Mouse (Mus musculus): ENCODE data around the gene Rdh5. TPM values are rescaled to one million over a fixed set of nuclear protein-coding genes. Genes with fewer than 3 reads are reported as not detected.

The Rdh5 gene
- polyA plus RNA-seq, 1 experiment from 2014 or later: 9.9 TPM

DNA sequence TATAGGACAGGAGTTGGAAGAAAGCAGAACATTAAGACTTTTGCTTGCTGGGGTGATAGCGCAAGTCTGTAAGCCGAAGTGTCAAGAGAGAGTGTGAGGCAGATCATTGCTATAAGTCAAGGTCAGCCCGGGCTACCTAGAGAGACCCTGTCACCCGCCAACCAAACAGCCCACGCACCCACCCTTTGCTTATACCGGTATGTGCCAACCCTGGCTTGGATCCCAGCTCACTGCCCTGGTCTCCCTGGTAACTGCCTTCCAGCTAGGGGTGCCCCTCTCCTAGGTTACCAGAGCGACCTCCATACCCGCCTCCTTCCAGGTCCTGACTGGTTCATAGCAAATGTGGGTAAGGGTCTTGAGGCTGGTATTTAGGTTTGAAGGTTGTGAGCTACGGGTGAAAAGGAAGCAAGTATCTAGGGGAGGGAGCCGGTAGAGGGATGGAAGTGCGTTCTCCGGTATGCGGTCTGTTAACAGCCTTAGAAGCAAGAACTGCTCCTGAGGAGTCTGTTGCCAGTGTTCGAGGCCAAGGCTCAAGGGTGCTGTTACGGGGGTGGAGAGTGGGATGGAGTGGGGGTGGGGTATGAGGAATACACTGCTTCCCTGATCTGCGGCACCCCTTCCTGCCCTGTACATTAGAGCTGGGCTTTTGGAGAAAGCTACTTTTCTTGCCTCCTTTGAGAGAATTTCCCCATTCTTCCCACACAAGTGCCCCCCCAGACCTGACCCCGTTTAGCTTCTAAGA lies 26.6 kb downstream of the Rdh5 start:
- Histone ChIP-seq H3K27me3 (ENCODE audit: insufficient read depth, poor library complexity, severe bottlenecking) (peaks cover 27% of the 10 kb centered on the region), H3K9me3 (no peaks in the 10 kb centered on the region), H3K4me3 (peak overlapping the region; percentile 42), H3K4me1 (peaks cover 16% of the 10 kb centered on the region; the same call in 1 of the 2 replicates), H3K27ac (0 out of 2 replicates have a peak overlapping the region, but pooled peaks have one; percentile 36), H3K36me3 (no peaks in the 10 kb centered on the region)
- DNase-seq (ENCODE audit: low spot score): no peak
- 3% methylated on average over 17 of the region's 17 CpGs for WGBS

DNA sequence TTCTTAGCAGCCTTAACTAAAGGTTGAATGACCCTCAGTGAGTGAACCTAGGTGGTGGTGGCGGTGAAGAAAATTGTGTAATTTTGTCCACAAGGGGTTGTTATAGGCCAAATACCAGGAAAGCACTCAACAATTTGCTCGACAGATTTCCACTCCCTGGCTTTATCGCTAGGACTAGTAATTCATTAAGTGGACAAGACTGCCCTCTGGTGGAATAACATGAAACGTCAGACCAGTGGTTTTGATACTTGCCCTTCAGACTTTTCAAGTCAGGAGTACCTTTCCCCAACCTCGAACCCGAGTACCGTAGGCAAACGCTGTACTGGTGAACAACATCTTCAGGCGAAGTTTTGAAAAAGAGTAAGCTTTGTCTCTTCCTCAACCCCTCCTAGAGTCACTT lies 27.3 kb downstream of the Rdh5 start:
- under 1% methylated on average over 9 of the region's 9 CpGs for WGBS
- DNase-seq (ENCODE audit: low spot score): no peak
- Histone ChIP-seq H3K27me3 (ENCODE audit: insufficient read depth, poor library complexity, severe bottlenecking) (peaks cover 27% of the 10 kb centered on the region), H3K4me3 (peak overlapping the region; percentile 42), H3K27ac (no peak overlapping the region), H3K36me3 (no peaks in the 10 kb centered on the region), H3K9me3 (no peaks in the 10 kb centered on the region), H3K4me1 (peaks cover 22% of the 10 kb centered on the region; the same call in 1 of the 2 replicates)

- peak overlapping the region; percentile 90 for H3K27ac ChIP-seq
- no peak for DNase-seq (ENCODE audit: low spot score)
- H3K9me3 ChIP-seq: no peaks in the 10 kb centered on the region
- H3K27me3 ChIP-seq (ENCODE audit: insufficient read depth, poor library complexity, severe bottlenecking): peaks cover 22% of the 10 kb centered on the region
- under 1% methylated on average over 9 of the region's 9 CpGs for WGBS
- H3K4me1 ChIP-seq: peaks cover 49% of the 10 kb centered on the region
- H3K36me3 ChIP-seq: peaks cover 7% of the 10 kb centered on the region; the same call in 1 of the 2 replicates
- H3K4me3 ChIP-seq: peak overlapping the region; percentile 72
Measured at GRCm38 (mm10) chr10:128892246-128892645, 30.4 kb downstream of the Rdh5 start.

- H3K4me3 ChIP-seq: peak within 1 kb of the TSS; percentile 72
- H3K27ac ChIP-seq: peak within 1 kb of the TSS; percentile 90
- H3K4me1 ChIP-seq: peaks cover 57% of the 10 kb centered on the region
- no peaks in the 10 kb centered on the region for H3K9me3 ChIP-seq
- WGBS: under 1% methylated on average over 65 of the region's 89 CpGs
- DNase-seq (ENCODE audit: low spot score): no peak
- H3K36me3 ChIP-seq: peaks cover 12% of the 10 kb centered on the region; the same call in 1 of the 2 replicates
- peaks cover 14% of the 10 kb centered on the region for H3K27me3 ChIP-seq (ENCODE audit: insufficient read depth, poor library complexity, severe bottlenecking)
Measured at GRCm38 (mm10) chr10:128891296-128892094, 31.2 kb downstream of the Rdh5 start, which contains the start of gene Gdf11. Gdf11 (minus strand) TSS chr10:128891718.

DNA sequence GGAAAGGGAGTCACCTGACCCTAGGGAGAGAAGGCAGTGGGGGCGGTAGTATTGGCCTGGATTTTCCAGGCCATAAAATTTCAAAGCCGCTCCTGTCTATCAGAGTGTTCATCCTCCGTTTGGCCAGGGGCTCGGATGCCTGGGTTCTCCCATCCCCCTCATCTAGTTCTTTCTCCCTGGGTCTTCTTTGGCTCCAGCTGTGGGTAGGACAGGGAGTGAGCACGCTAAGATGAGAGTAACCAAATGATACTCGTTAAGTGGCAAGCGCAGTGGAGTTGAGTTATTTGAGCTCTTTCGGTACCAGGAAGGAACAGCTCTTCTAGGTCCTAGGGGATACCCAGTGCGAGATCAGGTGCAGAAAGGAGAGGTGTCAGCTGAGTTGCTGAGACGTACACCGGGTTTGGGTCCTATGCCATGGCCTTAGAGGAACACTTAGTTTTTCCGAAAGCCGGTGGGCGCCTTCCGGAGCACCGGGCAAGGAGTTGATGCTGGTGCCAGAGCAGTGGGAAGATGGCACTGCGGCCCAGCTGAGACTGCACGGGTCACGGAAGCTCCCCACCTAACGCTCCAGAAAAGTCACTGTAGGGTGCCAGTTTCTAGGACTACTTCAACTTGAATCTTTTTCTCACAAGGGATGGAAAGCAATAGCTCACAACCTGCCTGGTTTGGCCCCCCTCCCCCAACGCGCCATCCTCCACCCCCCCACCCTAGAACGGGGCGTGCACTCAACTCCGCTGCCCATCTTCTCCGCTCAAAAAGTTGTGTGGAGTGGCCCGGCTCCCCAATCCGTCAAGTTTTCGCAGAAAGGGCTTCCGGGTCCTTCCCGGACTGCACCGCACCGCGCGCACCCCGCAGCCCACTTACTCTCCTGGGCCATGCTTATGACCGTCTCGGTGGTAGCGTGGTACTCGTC lies 32.0 kb downstream of the Rdh5 start:
- Histone ChIP-seq H3K4me1 (peaks cover 59% of the 10 kb centered on the region), H3K9me3 (no peaks in the 10 kb centered on the region), H3K4me3 (peak overlapping the region; percentile 72), H3K27me3 (ENCODE audit: insufficient read depth, poor library complexity, severe bottlenecking) (peaks cover 5% of the 10 kb centered on the region; the same call in 1 of the 2 replicates), H3K36me3 (peaks cover 21% of the 10 kb centered on the region; the same call in 1 of the 2 replicates), H3K27ac (peak overlapping the region; percentile 90)
- WGBS: under 1% methylated on average over 40 of the region's 40 CpGs
- no peak for DNase-seq (ENCODE audit: low spot score)

DNA sequence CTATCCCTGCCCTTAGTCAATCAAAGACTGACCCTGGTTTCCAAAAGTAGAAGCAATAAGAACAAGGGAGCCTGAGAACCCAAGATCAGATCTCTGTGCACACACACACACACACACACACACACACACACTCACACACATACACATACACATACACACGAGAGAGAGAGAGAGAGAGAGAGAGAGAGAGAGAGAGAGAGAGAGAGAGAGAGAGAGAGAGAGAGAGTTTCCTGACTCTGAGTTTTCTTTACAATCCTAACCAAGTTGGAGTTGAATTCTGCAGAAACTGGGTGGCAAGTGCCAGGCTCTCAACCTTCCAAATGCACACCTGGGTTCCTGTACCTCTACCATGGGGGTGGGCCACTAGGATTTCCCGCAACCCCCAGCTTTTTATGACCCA lies 32.8 kb downstream of the Rdh5 start:
- DNase-seq (ENCODE audit: low spot score): no peak
- Histone ChIP-seq H3K4me3 (peak overlapping the region; percentile 72), H3K36me3 (peaks cover 29% of the 10 kb centered on the region), H3K27ac (peak overlapping the region; percentile 90), H3K27me3 (ENCODE audit: insufficient read depth, poor library complexity, severe bottlenecking) (peaks cover 5% of the 10 kb centered on the region; the same call in 1 of the 2 replicates), H3K9me3 (no peaks in the 10 kb centered on the region), H3K4me1 (peaks cover 55% of the 10 kb centered on the region)
- WGBS: 67% methylated on average over 1 of the region's 2 CpGs

DNA sequence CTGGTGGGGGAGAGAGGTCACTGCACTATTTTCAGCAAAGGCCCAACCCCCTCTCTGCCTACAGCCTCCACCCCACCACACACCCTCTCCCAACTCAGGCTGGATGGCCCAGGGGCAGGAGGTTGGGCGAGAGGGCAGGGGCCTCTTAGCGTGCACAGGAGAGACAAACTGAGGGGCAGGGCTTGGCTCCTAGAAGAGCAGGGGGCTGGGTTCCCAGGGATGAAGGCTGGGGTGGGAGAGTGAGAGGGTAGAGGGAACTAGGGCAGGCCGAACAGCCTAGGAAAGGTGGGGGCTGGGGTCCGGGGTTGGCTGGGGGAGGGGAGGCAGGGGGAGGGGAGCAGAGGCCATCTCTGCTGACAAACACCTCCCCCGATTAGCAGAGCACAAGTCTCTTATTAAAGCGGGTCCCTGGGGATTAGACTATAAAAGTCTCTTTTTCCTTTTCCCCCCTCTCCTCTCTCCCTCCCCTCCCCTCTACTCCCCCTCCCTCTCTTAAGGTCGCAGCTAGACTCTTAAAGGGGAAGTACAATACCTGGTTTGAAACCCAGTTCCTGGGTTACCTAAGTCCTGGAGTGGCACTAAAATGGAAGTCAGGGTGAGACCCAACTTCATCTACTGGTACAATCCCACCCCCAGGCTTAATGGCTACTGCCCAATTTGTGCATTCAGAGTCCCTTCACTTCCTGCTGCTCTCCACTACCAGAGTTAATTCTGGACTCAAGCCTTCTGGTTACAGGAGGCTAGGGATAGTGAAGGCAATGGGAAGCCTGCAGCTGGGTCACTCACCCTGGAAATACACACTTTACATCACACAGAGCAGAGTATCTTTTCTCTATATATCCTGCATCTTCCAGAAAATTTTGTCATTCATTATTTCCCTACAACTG lies 33.5 kb downstream of the Rdh5 start:
- Histone ChIP-seq H3K36me3 (peaks cover 33% of the 10 kb centered on the region), H3K27me3 (ENCODE audit: insufficient read depth, poor library complexity, severe bottlenecking) (peaks cover 5% of the 10 kb centered on the region; the same call in 1 of the 2 replicates), H3K9me3 (no peaks in the 10 kb centered on the region), H3K27ac (peak overlapping the region; percentile 85), H3K4me1 (peaks cover 55% of the 10 kb centered on the region), H3K4me3 (peak overlapping the region; percentile 72)
- WGBS: 2% methylated on average over 6 of the region's 7 CpGs
- DNase-seq (ENCODE audit: low spot score): peak; percentile 84

GRCm38 (mm10) chr10:128882067-128882466 lies 40.6 kb downstream of the Rdh5 start:
- peaks cover 16% of the 10 kb centered on the region for H3K4me1 ChIP-seq
- no peaks in the 10 kb centered on the region for H3K9me3 ChIP-seq
- WGBS: 87% methylated on average over 5 of the region's 5 CpGs
- H3K36me3 ChIP-seq: peaks cover 53% of the 10 kb centered on the region
- no peak overlapping the region for H3K27ac ChIP-seq
- H3K4me3 ChIP-seq: no peak overlapping the region
- DNase-seq (ENCODE audit: low spot score): no peak
- H3K27me3 ChIP-seq (ENCODE audit: insufficient read depth, poor library complexity, severe bottlenecking): no peaks in the 10 kb centered on the region

DNA sequence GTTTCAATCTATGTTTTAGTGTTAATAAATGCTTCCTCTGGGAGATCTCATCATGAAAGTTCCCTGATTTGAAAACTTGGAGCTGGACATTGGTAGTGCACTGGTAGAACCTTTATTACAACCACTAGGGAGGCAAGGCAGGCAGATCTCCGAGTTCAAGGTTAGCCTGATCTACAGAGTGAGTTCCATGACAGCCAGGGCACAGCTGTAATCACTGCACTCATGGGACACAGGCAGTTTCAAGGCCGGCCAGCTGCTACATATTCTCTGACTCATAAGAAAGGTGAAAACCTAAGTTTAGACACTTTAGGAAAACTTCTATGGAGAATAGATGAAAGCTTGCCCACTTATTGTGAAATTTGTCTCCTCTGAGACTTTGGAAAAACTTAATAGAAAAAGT lies 43.9 kb downstream of the Rdh5 start:
- no peaks in the 10 kb centered on the region for H3K9me3 ChIP-seq
- WGBS: 79% methylated on average over 2 of the region's 2 CpGs

DNA sequence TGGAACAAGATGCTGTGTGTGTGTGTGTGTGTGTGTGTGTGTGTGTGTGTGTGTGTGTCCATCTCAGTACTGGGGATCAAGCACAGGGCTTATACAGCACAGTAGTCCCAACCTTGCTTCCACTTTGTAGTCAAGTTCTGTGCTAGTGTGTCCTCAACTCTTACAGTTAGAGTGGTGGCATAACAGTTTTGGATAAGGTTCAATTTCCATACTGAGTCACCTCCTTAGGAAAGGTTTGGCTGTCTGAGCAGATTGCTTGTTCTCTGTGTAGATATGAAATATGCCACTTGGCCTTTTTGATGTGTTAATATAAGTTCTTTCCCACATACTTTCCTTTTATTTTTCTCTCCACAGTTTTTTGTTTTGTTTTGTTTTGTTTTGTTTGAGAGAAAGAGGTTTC lies 44.4 kb downstream of the Rdh5 start:
- Histone ChIP-seq H3K4me3 (no peak overlapping the region), H3K27ac (no peak overlapping the region), H3K36me3 (peaks cover 50% of the 10 kb centered on the region), H3K4me1 (no peaks in the 10 kb centered on the region), H3K9me3 (no peaks in the 10 kb centered on the region), H3K27me3 (ENCODE audit: insufficient read depth, poor library complexity, severe bottlenecking) (no peaks in the 10 kb centered on the region)
- no peak for DNase-seq (ENCODE audit: low spot score)

More for the DNA sequence above, 43.9 kb downstream of the Rdh5 start:
- DNase-seq (ENCODE audit: low spot score): no peak
- no peaks in the 10 kb centered on the region for H3K4me1 ChIP-seq
- no peak overlapping the region for H3K4me3 ChIP-seq
- H3K27me3 ChIP-seq (ENCODE audit: insufficient read depth, poor library complexity, severe bottlenecking): no peaks in the 10 kb centered on the region
- H3K27ac ChIP-seq: no peak overlapping the region
- peaks cover 47% of the 10 kb centered on the region for H3K36me3 ChIP-seq

GRCm38 (mm10) chr10:128870341-128870740 lies 52.3 kb downstream of the Rdh5 start:
- peaks cover 64% of the 10 kb centered on the region for H3K36me3 ChIP-seq

More at GRCm38 (mm10) chr10:128870341-128870740, 52.3 kb downstream of the Rdh5 start:
- H3K9me3 ChIP-seq: no peaks in the 10 kb centered on the region
- no peaks in the 10 kb centered on the region for H3K27me3 ChIP-seq (ENCODE audit: insufficient read depth, poor library complexity, severe bottlenecking)
- WGBS: 82% methylated on average over 3 of the region's 3 CpGs
- DNase-seq (ENCODE audit: low spot score): no peak
- H3K4me3 ChIP-seq: no peak overlapping the region
- no peaks in the 10 kb centered on the region for H3K4me1 ChIP-seq
- H3K27ac ChIP-seq: no peak overlapping the region
